Mouse (Mus musculus): ENCODE data around the gene Arhgap44.

DNA sequence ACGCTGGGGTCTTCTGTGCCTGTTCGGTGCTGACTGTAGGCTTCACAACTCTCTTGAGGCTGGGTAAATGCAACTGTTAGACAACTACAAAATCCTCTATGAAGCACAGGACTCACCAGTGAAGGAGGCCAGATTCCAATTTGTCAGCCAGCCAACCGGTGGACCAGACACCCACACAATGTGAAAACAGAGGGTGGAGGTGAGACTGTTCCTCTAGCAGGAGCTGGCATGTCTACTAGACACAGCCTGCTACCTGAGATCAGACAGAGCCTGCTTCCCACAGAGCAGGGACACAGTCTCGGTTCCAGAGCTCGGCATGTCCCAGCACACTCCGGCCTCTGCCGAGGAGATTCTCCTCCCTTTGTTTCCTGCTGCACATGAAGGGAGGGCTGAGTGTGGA lies 113.7 kb downstream of the Arhgap44 start:
- TF ChIP-seq CTCF (conservative IDR thresholded peaks at IDR 0.05; ENCODE audit: low read length) (no peak), POU5F1 (IDR thresholded peaks at IDR 0.05; ENCODE audit: borderline replicate concordance, low read length) (no peak), NANOG (IDR thresholded peaks at IDR 0.05; ENCODE audit: borderline replicate concordance, low read length) (no peak)
